Mouse (Mus musculus): ENCODE data around the gene Plekhb2.

- TF ChIP-seq POLR2A (IDR thresholded peaks at IDR 0.05; ENCODE audit: low read depth, low read length) (no peak), CTCF (IDR thresholded peaks at IDR 0.05; ENCODE audit: borderline replicate concordance, insufficient read depth, low read length) (no peak)
Observed at GRCm38 (mm10) chr1:34805931-34806520, 43.8 kb upstream of the Plekhb2 start.
